Mouse (Mus musculus) central nervous system, embryonic 14 days (tissue): ENCODE results near the gene Tnfrsf26. TPM values are rescaled to one million over a fixed set of nuclear protein-coding genes. Genes with fewer than 3 reads are reported as not detected.

Experiments used
- polyA plus RNA-seq: library from polyadenylated mRNA; depleted of rRNA; stranded (reverse); fragments of >200 nt; gene quantifications from 2 replicates; pipeline ENCODE4 v1.2.3, GENCODE M21; 2012; rRNA removed

The Tnfrsf26 gene
- 0.38 and 0.41 TPM in 2 replicates for polyA plus RNA-seq

GRCm38 (mm10) chr7:143628540-143628939 lies at the start of gene Tnfrsf26:
Gene Tnfrsf26, minus strand, starts transcription at chr7:143628722.

GRCm38 (mm10) chr7:143649034-143649768 lies 20.7 kb upstream of the Tnfrsf26 start, which contains the start of gene Tnfrsf22:
Gene Tnfrsf22, minus strand, starts transcription at chr7:143649661.

GRCm38 (mm10) chr7:143599428-143600230 lies 28.9 kb downstream of the Tnfrsf26 start, which contains the start of gene Cars:
Gene Cars, minus strand, starts transcription at chr7:143600090.

Other genes starting within 250 kb of the Tnfrsf26 start
- 241 and 477 TPM in 2 replicates for gene Cdkn1c, start 167.7 kb downstream of the Tnfrsf26 start, polyA plus RNA-seq
- gene Slc22a18, start 155.0 kb downstream of the Tnfrsf26 start, polyA plus RNA-seq: 0.93 and 1.9 TPM in 2 replicates
- 0.81 and 4.9 TPM in 2 replicates for gene Phlda2, start 125.6 kb downstream of the Tnfrsf26 start, polyA plus RNA-seq
- 260 and 270 TPM in 2 replicates for gene Nap1l4, start 79.6 kb downstream of the Tnfrsf26 start, polyA plus RNA-seq
- gene Cars, start 28.6 kb downstream of the Tnfrsf26 start, polyA plus RNA-seq: 50.5 and 55.0 TPM in 2 replicates
- 6.0 and 9.1 TPM in 2 replicates for gene Tnfrsf22, start 20.9 kb upstream of the Tnfrsf26 start, polyA plus RNA-seq
- gene Tnfrsf23, start 57.1 kb upstream of the Tnfrsf26 start, polyA plus RNA-seq: 2.1 and 3.0 TPM in 2 replicates
- 44.1 and 49.9 TPM in 2 replicates for gene Osbpl5, start 128.3 kb upstream of the Tnfrsf26 start, polyA plus RNA-seq
- gene Mrgprg, start 138.3 kb upstream of the Tnfrsf26 start, polyA plus RNA-seq: not detected in 2 replicates
- 4.6 and 6.0 TPM in 2 replicates for gene Mrgpre, start 155.8 kb upstream of the Tnfrsf26 start, polyA plus RNA-seq
- gene Nadsyn1, start 194.1 kb upstream of the Tnfrsf26 start, polyA plus RNA-seq: 13.2 and 13.7 TPM in 2 replicates
- gene Dhcr7, start 194.4 kb upstream of the Tnfrsf26 start, polyA plus RNA-seq: 94.1 and 98.4 TPM in 2 replicates
- gene Gm498, start 238.1 kb upstream of the Tnfrsf26 start, polyA plus RNA-seq: not detected in 2 replicates